Mouse (Mus musculus) cortical plate, adult 2 months (tissue): Measurements from ENCODE around the gene Ang. TPM values are rescaled to one million over a fixed set of nuclear protein-coding genes. Genes with fewer than 3 reads are reported as not detected.

ENCODE experiments used
- H3K27ac ChIP-seq: fragments of 200-500 bp; 2 replicates; pipeline ENCODE4 v1.5.1; 2012; ENCODE audit warnings: low read length, control low read depth, inconsistent platforms; ENCODE audit not compliant: insufficient read depth
- H3K4me1 ChIP-seq: fragments of 200-500 bp; 2 replicates; pipeline ENCODE4 v1.6.1; 2011; ENCODE audit warnings: low read length; ENCODE audit not compliant: control insufficient read depth, insufficient read depth
- H3K4me3 ChIP-seq: fragments of 200-500 bp; 2 replicates; pipeline ENCODE4 v1.5.1; 2011; ENCODE audit warnings: mild to moderate bottlenecking, low read length, control low read depth; ENCODE audit not compliant: insufficient read depth
- CTCF ChIP-seq: fragments of 200-500 bp; IDR thresholded peaks from 2 replicates; pipeline ENCODE4 v1.5.1; 2011; ENCODE audit warnings: mild to moderate bottlenecking, control low read depth, low read length; ENCODE audit not compliant: insufficient read depth; ENCODE audit errors: extremely low read depth
- POLR2A ChIP-seq: fragments of 200-500 bp; IDR thresholded peaks from 2 replicates; pipeline ENCODE4 v1.6.1; 2011; ENCODE audit warnings: mild to moderate bottlenecking, low read length, control low read depth; ENCODE audit not compliant: insufficient read depth; ENCODE audit errors: extremely low read depth
- polyA plus RNA-seq: library from polyadenylated mRNA; depleted of rRNA; stranded (reverse); fragments of >200 nt; gene quantifications from 2 replicates; pipeline ENCODE4 v1.2.3, GENCODE M21; 2012; rRNA removed

The Ang gene
- polyA plus RNA-seq, 1 experiment, result 8.1 TPM

DNA sequence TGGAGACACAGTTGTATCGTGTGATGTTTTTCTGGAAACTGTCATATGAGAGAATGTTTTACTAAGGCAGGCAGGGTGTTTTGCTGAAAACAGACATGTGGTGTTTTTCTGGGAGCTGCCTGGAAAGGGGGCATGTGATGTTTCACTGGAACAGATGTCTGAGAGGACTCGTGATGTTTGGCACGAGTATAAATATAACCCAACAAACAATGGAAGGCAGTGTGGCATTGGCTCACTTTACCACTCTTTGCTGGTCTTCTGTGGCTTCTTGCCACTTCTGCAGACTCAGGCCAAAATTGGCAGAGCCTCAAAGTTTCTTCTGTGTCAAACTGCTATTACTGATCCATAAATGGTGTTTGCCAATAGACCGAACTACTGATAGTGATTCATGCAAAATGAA, 52.3 kb downstream of the Ang start:
- Histone ChIP-seq H3K27ac (no peak overlapping the region), H3K4me1 (no peaks in the 10 kb centered on the region), H3K4me3 (no peak overlapping the region)
- TF ChIP-seq POLR2A, result no peak
- TF ChIP-seq CTCF, result no peak

DNA sequence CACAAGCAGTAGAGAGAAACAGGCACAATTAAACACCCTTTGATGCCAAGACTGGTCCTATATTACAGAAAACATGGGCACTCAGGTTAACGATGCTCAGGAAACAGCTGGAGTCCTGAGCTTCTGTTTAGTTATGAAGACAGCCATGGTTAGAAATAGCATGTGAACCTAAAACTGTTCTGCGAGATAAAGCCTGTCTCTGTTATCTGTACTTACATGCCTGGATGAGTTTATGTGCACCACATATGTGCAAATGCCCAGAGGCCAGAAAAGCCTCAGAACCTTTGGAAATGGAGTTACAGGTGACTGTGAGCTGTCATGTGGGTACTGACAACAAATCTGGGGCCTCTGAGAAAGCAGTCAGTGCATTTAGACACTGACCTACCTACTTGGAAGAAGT, 53.0 kb downstream of the Ang start:
- H3K4me3 ChIP-seq, result no peak overlapping the region
- no peak overlapping the region; the same call in 1 of the 2 replicates for H3K27ac ChIP-seq
- H3K4me1 ChIP-seq, result no peaks in the 10 kb centered on the region
- TF ChIP-seq CTCF, result no peak
- no peak for TF ChIP-seq POLR2A

DNA sequence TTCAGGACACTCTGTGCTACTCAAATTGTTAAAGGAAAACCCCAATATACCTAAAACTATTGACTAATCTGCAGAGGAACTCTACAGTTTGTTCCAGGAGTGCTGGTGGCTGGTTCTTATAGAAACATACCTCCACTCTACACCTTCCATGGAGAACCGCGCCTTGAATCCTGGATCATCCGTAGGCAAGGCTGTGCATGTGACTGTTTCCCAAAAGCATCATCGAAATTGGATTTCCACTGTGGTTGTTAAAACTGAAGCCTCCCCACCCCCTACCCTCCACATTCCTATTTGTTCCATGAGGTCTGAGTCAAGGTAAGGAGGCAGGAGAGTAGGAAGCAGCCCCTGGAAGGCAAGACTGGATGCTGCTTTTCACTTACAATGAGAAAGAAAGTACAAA, 53.5 kb downstream of the Ang start:
- Histone ChIP-seq H3K4me3 (no peak overlapping the region), H3K27ac (no peak overlapping the region), H3K4me1 (no peaks in the 10 kb centered on the region)
- TF ChIP-seq CTCF (no peak), POLR2A (no peak)

DNA sequence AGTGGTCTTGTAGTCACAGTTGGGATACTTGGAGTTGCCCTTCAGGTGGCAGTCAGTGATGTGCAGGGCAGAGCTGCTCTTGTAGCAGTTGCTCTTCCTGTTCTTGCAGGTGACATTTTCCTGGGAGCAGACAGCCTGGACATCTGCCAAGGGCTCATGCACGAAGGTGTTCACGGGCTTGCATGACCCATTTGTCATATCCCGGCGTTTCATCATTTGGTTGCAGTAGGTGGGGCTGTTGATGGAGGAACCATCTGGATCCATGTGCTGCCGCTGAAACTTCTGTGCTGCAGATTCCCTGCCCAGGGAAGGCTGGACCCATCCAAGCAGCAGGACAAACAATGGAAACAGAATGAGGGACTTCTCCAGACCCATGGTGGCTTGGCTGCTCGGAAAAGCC, 54.6 kb downstream of the Ang start:
- Histone ChIP-seq H3K27ac (no peak overlapping the region), H3K4me1 (no peaks in the 10 kb centered on the region), H3K4me3 (no peak overlapping the region)
- no peak for TF ChIP-seq POLR2A
- no peak for TF ChIP-seq CTCF

DNA sequence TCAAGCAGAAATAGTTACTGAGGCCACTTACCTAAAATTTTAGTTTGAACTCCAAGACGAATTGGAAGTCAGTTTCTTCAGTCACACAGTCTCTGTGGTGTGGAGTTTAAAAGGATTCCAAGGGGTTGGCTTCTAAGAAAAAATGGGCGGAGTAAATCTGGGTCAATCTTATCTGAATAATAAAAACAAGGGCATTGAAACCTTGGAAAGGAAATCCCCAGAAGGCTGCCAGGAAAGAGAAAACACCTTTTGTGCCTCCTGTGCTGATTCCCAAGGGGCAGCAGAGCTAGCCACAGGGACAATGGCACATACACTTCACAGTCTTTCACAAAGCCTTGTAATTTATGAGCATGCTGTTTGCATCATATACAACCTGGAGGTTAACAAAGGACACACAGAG, 55.7 kb downstream of the Ang start, which contains the start of gene Rnase1:
Rnase1 (minus strand) TSS at position 101 of the 400 bp plus-strand sequence.
- no peak within 1 kb of the TSS for H3K4me3 ChIP-seq
- TF ChIP-seq POLR2A (no peak), CTCF (no peak)
- H3K4me1 ChIP-seq, result no peaks in the 10 kb centered on the region
- no peak within 1 kb of the TSS for H3K27ac ChIP-seq

DNA sequence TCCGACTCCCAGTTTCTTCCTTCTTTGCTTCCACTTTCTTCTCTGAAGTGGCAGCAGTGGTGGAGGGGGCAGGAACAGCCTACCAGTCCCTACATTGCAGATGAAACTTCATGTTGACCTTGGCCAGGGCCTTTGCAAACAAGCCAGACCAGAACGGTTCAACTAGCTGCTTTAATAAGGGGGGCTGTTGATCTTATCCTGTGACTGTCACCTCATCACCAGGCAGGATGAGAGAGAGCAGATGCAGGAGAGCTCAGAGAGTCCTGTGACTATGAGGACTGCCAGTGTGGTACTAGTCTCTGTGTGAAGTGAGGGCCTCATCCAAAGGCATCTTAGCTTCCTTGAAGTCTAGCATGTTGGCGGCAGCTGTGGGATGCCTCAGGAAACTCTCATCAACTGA, 57.1 kb downstream of the Ang start:
- Histone ChIP-seq H3K4me1 (no peaks in the 10 kb centered on the region), H3K4me3 (no peak overlapping the region), H3K27ac (no peak overlapping the region)
- TF ChIP-seq POLR2A (no peak), CTCF (no peak)

DNA sequence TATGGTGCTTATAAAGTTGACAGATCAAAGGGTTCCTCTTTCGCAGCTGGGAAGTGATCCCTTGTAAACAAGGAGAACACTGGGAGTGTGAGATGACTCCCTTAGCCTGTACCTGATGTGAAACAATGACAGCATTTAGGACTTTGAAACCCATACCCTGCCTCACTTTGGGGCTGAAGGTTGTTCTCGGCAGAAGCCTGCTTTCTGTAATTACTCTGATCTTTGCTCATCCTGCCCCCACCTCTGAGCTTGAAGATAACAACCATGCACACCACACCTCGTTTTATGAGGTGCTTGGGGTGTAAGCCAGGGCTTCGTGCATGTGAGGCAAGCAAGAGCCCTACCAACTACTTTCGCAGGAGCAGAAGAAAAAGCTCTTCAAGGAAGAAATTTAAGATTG, 58.2 kb downstream of the Ang start:
- no peaks in the 10 kb centered on the region for H3K4me1 ChIP-seq
- no peak overlapping the region for H3K4me3 ChIP-seq
- no peak for TF ChIP-seq POLR2A
- no peak overlapping the region for H3K27ac ChIP-seq

DNA sequence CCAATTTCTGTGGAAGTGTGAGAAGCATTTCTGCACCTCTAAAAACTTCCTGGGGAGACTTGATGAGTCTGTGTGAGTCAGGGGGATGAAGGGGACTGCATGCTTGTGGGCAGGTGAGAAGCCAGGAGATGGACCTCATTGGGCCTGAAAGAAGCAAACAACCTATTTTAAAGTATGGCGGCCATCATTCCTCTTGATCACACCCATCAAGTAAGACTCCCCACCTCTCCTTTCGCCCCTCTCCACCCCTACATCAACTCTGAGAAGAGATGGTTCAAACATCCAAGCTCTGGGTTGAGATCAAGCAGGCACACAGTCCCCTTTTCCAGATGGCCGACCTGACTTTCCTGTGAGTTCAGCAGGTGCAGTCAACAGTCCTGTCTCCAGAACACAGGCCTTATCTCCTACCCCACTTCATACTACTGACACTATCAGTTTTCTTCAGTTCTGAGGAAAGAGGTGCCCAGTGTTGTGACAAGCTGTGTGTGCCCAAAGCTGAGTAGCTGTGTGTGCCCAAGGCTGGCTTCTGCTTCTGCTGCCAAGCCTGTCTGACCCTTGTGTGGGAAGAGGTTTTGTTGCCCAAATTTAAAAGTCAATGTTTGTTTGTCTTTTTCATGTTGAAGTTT, 59.4 kb downstream of the Ang start:
- TF ChIP-seq POLR2A (no peak), CTCF (no peak)
- no peak overlapping the region for H3K27ac ChIP-seq
- H3K4me3 ChIP-seq, result no peak overlapping the region
- H3K4me1 ChIP-seq, result no peaks in the 10 kb centered on the region

Other genes with a start within 250 kb of the Ang start
- gene Tep1, start 220.6 kb upstream of the Ang start, polyA plus RNA-seq, result 4.4 and 4.6 TPM in 2 replicates
- 4.1 and 5.1 TPM in 2 replicates for gene Klhl33, start 193.6 kb upstream of the Ang start, polyA plus RNA-seq
- gene Osgep, start 166.3 kb upstream of the Ang start, polyA plus RNA-seq, result 61.2 and 62.6 TPM in 2 replicates
- 57.6 and 62.4 TPM in 2 replicates for gene Apex1, start 166.2 kb upstream of the Ang start, polyA plus RNA-seq
- 169 and 177 TPM in 2 replicates for gene Pip4p1, start 160.3 kb upstream of the Ang start, polyA plus RNA-seq
- gene Pnp, start 160.1 kb upstream of the Ang start, polyA plus RNA-seq, result 29.3 and 31.3 TPM in 2 replicates
- 24.8 and 28.5 TPM in 2 replicates for gene Gm49342, start 146.6 kb upstream of the Ang start, polyA plus RNA-seq
- 0.87 and 1.4 TPM in 2 replicates for gene Pnp2, start 135.2 kb upstream of the Ang start, polyA plus RNA-seq
- 0.08 and 0.19 TPM in 2 replicates for gene Rnase10, start 83.4 kb upstream of the Ang start, polyA plus RNA-seq
- gene Rnase9, start 49.3 kb upstream of the Ang start, polyA plus RNA-seq, result 0.08 TPM in 1 of 2 replicates, not detected in the other
- gene Rnase11, start 41.0 kb upstream of the Ang start, polyA plus RNA-seq, result not detected in 2 replicates
- gene Rnase12, start 33.5 kb upstream of the Ang start, polyA plus RNA-seq, result 0.30 TPM in 1 of 2 replicates, not detected in the other
- not detected in 2 replicates for gene Olfr750, start 16.7 kb upstream of the Ang start, polyA plus RNA-seq
- 31.6 and 34.1 TPM in 2 replicates for gene Rnase4, start 73 bp upstream of the Ang start, polyA plus RNA-seq
- not detected in 2 replicates for gene Eddm3b, start 23.3 kb downstream of the Ang start, polyA plus RNA-seq
- 0.50 and 0.68 TPM in 2 replicates for gene Rnase6, start 32.8 kb downstream of the Ang start, polyA plus RNA-seq
- 2.2 and 2.4 TPM in 2 replicates for gene Rnase1, start 55.6 kb downstream of the Ang start, polyA plus RNA-seq
- gene Rnase2b, start 71.1 kb downstream of the Ang start, polyA plus RNA-seq, result not detected in 2 replicates
- gene Ang2, start 108.0 kb downstream of the Ang start, polyA plus RNA-seq, result not detected in 2 replicates
- gene Ear14, start 112.2 kb downstream of the Ang start, polyA plus RNA-seq, result not detected in 2 replicates
- not detected in 2 replicates for gene Rnase2a, start 165.0 kb downstream of the Ang start, polyA plus RNA-seq